Mouse (Mus musculus) layer of hippocampus, postnatal 25 days (tissue): ENCODE measurements around the gene Hdgfl2. TPM values are rescaled to one million over a fixed set of nuclear protein-coding genes. Genes with fewer than 3 reads are reported as not detected.

Experiments
- DNase-seq, 2 experiments: peaks; one replicate each; pipeline ENCODE4 v3.0.0; 2022; ENCODE audit warnings: mixed read lengths in 2 of 2, low spot score in 1 of 2; ENCODE audit errors: extremely low spot score in 1 of 2
- total RNA-seq, 2 experiments: library from RNA; stranded (reverse); gene quantifications; 2 replicates each; pipeline ENCODE4 v1.2.3; 2021

The Hdgfl2 gene
- total RNA-seq = 100 to 1,000 TPM in 1 of 2 experiments, 10 to 100 TPM in 1; 96.4 to 126 TPM

GRCm38 (mm10) chr17:56078880-56079795 lies at the start of gene Hdgfl2:
Gene Hdgfl2, plus strand, starts transcription at chr17:56079634.
- DNase-seq = peak; percentile 96 to 99

- DNase-seq = no peak
Observed at GRCm38 (mm10) chr17:56030238-56030870, 49.1 kb upstream of the Hdgfl2 start.

- no peak for DNase-seq
Observed at GRCm38 (mm10) chr17:56030919-56031318, 48.5 kb upstream of the Hdgfl2 start.

GRCm38 (mm10) chr17:56031431-56031830 lies 48.0 kb upstream of the Hdgfl2 start:
- no peak for DNase-seq

GRCm38 (mm10) chr17:56032127-56032733 lies 47.2 kb upstream of the Hdgfl2 start:
- DNase-seq = no peak

GRCm38 (mm10) chr17:56032831-56033230 lies 46.6 kb upstream of the Hdgfl2 start:
- DNase-seq = no peak

- DNase-seq = no peak
Observed at GRCm38 (mm10) chr17:56034040-56034725, 45.3 kb upstream of the Hdgfl2 start.

- DNase-seq = no peak
Observed at GRCm38 (mm10) chr17:56034726-56035100, 44.7 kb upstream of the Hdgfl2 start.

- no peak for DNase-seq
Observed at GRCm38 (mm10) chr17:56035216-56035615, 44.2 kb upstream of the Hdgfl2 start.

GRCm38 (mm10) chr17:56036176-56036900 lies 43.1 kb upstream of the Hdgfl2 start, which contains the start of gene Sh3gl1:
Gene Sh3gl1, minus strand, starts transcription at chr17:56036635.
- DNase-seq = peak; percentile 98 to 99

GRCm38 (mm10) chr17:56036901-56037287 lies 42.5 kb upstream of the Hdgfl2 start:
- no peak for DNase-seq

- no peak for DNase-seq
Observed at GRCm38 (mm10) chr17:56038583-56039261, 40.7 kb upstream of the Hdgfl2 start.

- no peak for DNase-seq
Observed at GRCm38 (mm10) chr17:56039345-56039744, 40.1 kb upstream of the Hdgfl2 start.

GRCm38 (mm10) chr17:56040030-56040856 lies 39.2 kb upstream of the Hdgfl2 start, which contains the start of gene Chaf1a:
Gene Chaf1a, plus strand, starts transcription at chr17:56040439.
- DNase-seq = peak; percentile 85 to 89

- no peak for DNase-seq
Observed at GRCm38 (mm10) chr17:56040857-56041163, 38.6 kb upstream of the Hdgfl2 start.

- DNase-seq = no peak
Observed at GRCm38 (mm10) chr17:56051369-56051768, 28.1 kb upstream of the Hdgfl2 start.

- no peak for DNase-seq
Observed at GRCm38 (mm10) chr17:56054938-56055337, 24.5 kb upstream of the Hdgfl2 start.

- DNase-seq = no peak
Observed at GRCm38 (mm10) chr17:56055945-56056678, 23.3 kb upstream of the Hdgfl2 start.
